Mouse (Mus musculus): ENCODE results near the gene Gm15319.

The Gm15319 gene

GRCm38 (mm10) chr8:20297939-20298505 lies 65.0 kb downstream of the Gm15319 start:
- DNase-seq (ENCODE audit: inconsistent age in 2 of 2, low spot score in 1 of 2), result peak; percentile 59 to 80

- peak; percentile 87 to 92 for DNase-seq (ENCODE audit: inconsistent age in 2 of 2, low spot score in 1 of 2)
These were observed 66.0 kb downstream of the Gm15319 start for GRCm38 (mm10) chr8:20296803-20297702.

- peak in 1 of 2 experiments; percentile 27 for DNase-seq (ENCODE audit: inconsistent age in 2 of 2, low spot score in 1 of 2)
These were observed 67.1 kb downstream of the Gm15319 start for GRCm38 (mm10) chr8:20295881-20296280.

DNA sequence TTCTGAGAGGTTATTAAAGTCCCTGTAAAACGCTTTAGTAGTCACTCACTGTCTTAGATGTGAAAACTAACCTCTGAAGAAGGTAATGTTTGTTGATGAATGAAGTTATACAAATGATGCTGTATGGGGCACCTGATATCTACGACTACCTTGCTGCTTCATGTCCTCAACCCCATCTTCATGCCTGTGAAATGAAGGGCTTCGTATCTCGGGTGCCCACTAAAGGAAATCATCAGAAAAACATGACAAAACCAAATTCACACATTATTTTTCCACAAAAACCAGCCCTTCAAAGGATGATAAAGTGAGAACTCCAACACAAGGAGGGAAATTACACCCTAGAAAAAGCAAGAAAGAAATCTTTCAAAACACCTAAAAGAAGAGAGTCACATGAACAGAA lies 68.2 kb downstream of the Gm15319 start:
- peak in 1 of 2 experiments; percentile 58 for DNase-seq (ENCODE audit: inconsistent age in 2 of 2, low spot score in 1 of 2)

GRCm38 (mm10) chr8:20293966-20294365 lies 69.0 kb downstream of the Gm15319 start:
- DNase-seq (ENCODE audit: inconsistent age in 2 of 2, low spot score in 1 of 2), result peak in 1 of 2 experiments; percentile 69

GRCm38 (mm10) chr8:20290015-20290414 lies 73.0 kb downstream of the Gm15319 start:
- peak in 1 of 2 experiments; percentile 31 for DNase-seq (ENCODE audit: inconsistent age in 2 of 2, low spot score in 1 of 2)

- peak in 1 of 2 experiments; percentile 66 for DNase-seq (ENCODE audit: inconsistent age in 2 of 2, low spot score in 1 of 2)
These were observed 74.1 kb downstream of the Gm15319 start for GRCm38 (mm10) chr8:20288878-20289277.

DNA sequence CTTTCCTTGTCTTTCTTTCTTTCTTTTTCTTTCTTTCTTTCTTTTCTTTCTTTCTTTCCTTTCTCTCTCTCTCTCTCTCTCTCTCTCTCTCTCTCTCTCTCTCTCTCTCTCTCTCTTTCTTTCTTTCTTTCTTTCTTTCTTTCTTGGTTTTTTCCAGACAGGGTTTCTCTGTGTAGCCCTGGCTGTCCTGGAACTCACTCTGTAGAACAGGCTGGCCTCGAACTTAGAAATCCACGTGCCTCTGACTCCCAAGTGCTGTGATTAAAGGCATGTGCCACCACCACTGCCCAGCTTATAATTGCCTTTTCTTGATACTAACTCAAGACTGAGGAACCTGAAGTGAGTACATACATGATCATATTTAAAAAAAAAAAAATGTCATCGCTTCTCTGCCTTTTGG lies 75.3 kb downstream of the Gm15319 start:
- peak in 1 of 2 experiments; percentile 21 for DNase-seq (ENCODE audit: inconsistent age in 2 of 2, low spot score in 1 of 2)

Measured in adrenal gland, adult (tissue).